Mouse (Mus musculus): ENCODE results near the gene Tmem229b. TPM values are rescaled to one million over a fixed set of nuclear protein-coding genes. Genes with fewer than 3 reads are reported as not detected.

Gene Tmem229b
- polyA plus RNA-seq, 1 experiment from 2014 or later: 3.7 TPM

DNA sequence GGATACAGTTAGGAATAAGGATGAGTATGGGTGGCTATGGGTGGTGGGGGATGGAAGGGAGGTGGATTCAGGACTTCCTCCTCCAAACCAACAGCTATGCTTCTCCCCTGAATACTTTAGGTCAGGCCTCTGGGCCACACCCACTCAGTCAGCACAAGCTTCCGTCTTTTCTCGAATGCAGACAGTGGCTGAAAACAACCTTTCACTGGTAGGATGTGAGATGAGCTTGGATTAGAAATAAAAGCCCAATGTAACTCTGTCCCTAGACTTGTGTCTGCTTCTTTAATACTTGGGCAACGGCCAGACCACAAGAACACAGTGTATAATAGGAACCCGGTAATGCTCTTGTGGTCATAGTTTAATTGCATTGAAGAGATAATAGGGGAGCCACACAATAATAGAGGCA is 10.6 kb upstream of the Tmem229b start:
- Histone ChIP-seq H3K27ac (ENCODE audit: low read length) (no peak overlapping the region; the same call in 1 of the 2 replicates), H3K4me3 (ENCODE audit: low read depth, low read length) (no peak overlapping the region), H3K36me3 (ENCODE audit: control insufficient read depth, insufficient read depth) (no peaks in the 10 kb centered on the region), H3K9ac (ENCODE audit: low read depth, low read length) (no peak overlapping the region), H3K27me3 (ENCODE audit: control insufficient read depth, insufficient read depth, low read depth, low read length) (no peaks in the 10 kb centered on the region), H3K9me3 (replicated peaks; ENCODE audit: control insufficient read depth, low read length) (no peaks in the 10 kb centered on the region; the same call in 1 of the 2 replicates), H3K4me2 (ENCODE audit: low read depth, low read length) (no peak overlapping the region), H3K4me1 (ENCODE audit: control insufficient read depth, low read depth, low read length) (no peaks in the 10 kb centered on the region)
- 14% methylated on average over 4 of the region's 4 CpGs for WGBS (ENCODE audit: insufficient replicate concordance)
- ATAC-seq (ENCODE audit: low read depth): no peak

- no peaks in the 10 kb centered on the region for H3K36me3 ChIP-seq (ENCODE audit: control insufficient read depth, insufficient read depth)
- H3K4me3 ChIP-seq (ENCODE audit: low read depth, low read length): no peak overlapping the region
- no peak overlapping the region for H3K27ac ChIP-seq (ENCODE audit: low read length)
- H3K9ac ChIP-seq (ENCODE audit: low read depth, low read length): no peak overlapping the region
- H3K4me2 ChIP-seq (ENCODE audit: low read depth, low read length): no peak overlapping the region
- no peaks in the 10 kb centered on the region; the same call in 1 of the 2 replicates for H3K9me3 ChIP-seq (replicated peaks; ENCODE audit: control insufficient read depth, low read length)
- no peaks in the 10 kb centered on the region; the same call in 1 of the 2 replicates for H3K27me3 ChIP-seq (ENCODE audit: control insufficient read depth, insufficient read depth, low read depth, low read length)
- no peaks in the 10 kb centered on the region for H3K4me1 ChIP-seq (ENCODE audit: control insufficient read depth, low read depth, low read length)
- 63% methylated on average over 5 of the region's 5 CpGs for WGBS (ENCODE audit: insufficient replicate concordance)
- ATAC-seq (ENCODE audit: low read depth): no peak
These were observed 8.7 kb upstream of the Tmem229b start for GRCm38 (mm10) chr12:79016109-79016508.

DNA sequence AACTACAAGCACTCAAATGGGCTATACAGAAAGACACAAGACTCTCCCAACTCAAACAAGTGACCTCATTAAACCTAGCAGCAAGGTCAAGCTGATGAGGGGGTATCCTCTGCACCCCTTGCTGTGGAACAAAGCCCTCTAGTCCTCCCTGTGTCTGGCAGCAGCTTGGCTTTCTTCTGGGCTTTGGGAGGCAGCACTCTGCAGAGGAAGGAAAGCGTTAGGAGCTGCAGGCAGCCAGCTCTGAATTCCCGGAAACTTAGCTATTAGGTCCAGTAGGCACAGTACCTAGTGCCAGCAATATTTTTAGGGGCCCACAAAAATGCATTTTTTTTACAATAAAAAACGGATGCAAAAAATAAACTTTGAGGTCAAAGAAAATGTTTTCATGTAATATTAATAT is 3.1 kb upstream of the Tmem229b start:
- H3K4me1 ChIP-seq (ENCODE audit: control insufficient read depth, low read depth, low read length): peaks cover 4% of the 10 kb centered on the region; the same call in 1 of the 2 replicates
- WGBS (ENCODE audit: insufficient replicate concordance): 50% methylated on average over 3 of the region's 3 CpGs
- no peak for ATAC-seq (ENCODE audit: low read depth)
- H3K9ac ChIP-seq (ENCODE audit: low read depth, low read length): no peak overlapping the region
- no peak overlapping the region for H3K27ac ChIP-seq (ENCODE audit: low read length)
- H3K4me3 ChIP-seq (ENCODE audit: low read depth, low read length): no peak overlapping the region
- H3K36me3 ChIP-seq (ENCODE audit: control insufficient read depth, insufficient read depth): no peaks in the 10 kb centered on the region
- H3K4me2 ChIP-seq (ENCODE audit: low read depth, low read length): no peak overlapping the region
- H3K9me3 ChIP-seq (replicated peaks; ENCODE audit: control insufficient read depth, low read length): no peaks in the 10 kb centered on the region
- peaks cover 16% of the 10 kb centered on the region for H3K27me3 ChIP-seq (ENCODE audit: control insufficient read depth, insufficient read depth, low read depth, low read length)

DNA sequence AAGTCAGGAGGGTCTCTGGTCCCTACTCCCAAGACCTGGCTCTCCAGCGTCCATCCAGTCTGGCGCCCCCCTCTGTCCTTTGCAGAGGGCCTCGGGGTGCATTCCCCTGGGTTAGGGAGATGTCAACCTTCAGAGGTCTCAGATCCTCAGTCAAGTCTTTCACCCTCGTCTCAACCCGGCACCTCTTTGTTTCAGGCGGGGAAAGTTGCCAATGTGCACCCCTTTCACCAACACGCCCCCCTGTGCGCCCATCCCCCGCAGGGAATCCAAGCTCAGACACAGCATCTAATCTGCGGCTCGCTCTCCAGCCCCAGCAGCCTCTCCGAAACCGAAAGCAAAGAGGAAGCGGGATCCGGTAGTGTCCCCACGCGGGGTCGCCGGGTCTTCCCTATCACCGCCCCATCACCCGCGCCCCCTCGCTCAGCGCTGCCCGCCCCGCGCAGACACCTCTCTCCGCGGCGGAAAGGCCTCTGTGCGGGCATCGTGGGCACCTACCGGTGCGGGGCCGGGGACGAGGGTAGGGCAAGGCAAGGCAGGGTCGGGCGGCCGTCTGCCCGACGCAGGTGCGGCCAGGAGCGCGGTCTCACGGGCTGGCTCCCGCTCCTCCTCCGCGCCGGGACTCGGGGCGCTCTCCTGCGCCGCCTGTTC is 825 bp downstream of the Tmem229b start:
- H3K36me3 ChIP-seq (ENCODE audit: control insufficient read depth, insufficient read depth): no peaks in the 10 kb centered on the region
- ATAC-seq (ENCODE audit: low read depth): 0 out of 2 replicates have a peak, but pooled peaks have one; percentile 19
- peaks cover 21% of the 10 kb centered on the region for H3K27me3 ChIP-seq (ENCODE audit: control insufficient read depth, insufficient read depth, low read depth, low read length)
- H3K9me3 ChIP-seq (replicated peaks; ENCODE audit: control insufficient read depth, low read length): no peaks in the 10 kb centered on the region
- H3K9ac ChIP-seq (ENCODE audit: low read depth, low read length): peak overlapping the region; percentile 72
- H3K4me2 ChIP-seq (ENCODE audit: low read depth, low read length): peak overlapping the region; percentile 76
- H3K27ac ChIP-seq (ENCODE audit: low read length): no peak overlapping the region
- H3K4me3 ChIP-seq (ENCODE audit: low read depth, low read length): peak overlapping the region; percentile 77
- H3K4me1 ChIP-seq (ENCODE audit: control insufficient read depth, low read depth, low read length): peaks cover 9% of the 10 kb centered on the region; the same call in 1 of the 2 replicates
- under 1% methylated on average over 52 of the region's 53 CpGs for WGBS (ENCODE audit: insufficient replicate concordance)

DNA sequence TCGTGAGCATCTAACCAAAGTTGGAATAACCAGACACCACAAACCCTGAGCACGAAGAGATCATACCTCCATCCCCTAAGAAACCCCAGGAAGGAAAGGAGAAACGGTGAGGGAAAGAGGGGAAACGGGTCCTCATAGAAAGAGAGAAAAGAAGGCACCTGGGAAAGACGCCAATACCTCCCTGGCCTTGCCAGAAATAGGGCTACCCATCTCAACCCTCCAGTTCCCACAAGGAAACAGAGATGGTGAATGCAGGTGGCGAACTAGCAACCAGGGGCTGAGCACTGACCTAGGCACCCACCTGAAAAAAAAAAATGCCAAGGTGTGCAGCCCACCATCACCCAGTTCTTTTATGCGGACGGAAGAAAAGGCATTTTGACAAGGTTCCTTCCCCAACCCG is 1.4 kb downstream of the Tmem229b start:
- no peak for ATAC-seq (ENCODE audit: low read depth)
- no peaks in the 10 kb centered on the region for H3K36me3 ChIP-seq (ENCODE audit: control insufficient read depth, insufficient read depth)
- peaks cover 9% of the 10 kb centered on the region; the same call in 1 of the 2 replicates for H3K4me1 ChIP-seq (ENCODE audit: control insufficient read depth, low read depth, low read length)
- WGBS (ENCODE audit: insufficient replicate concordance): 31% methylated on average over 9 of the region's 9 CpGs
- H3K27me3 ChIP-seq (ENCODE audit: control insufficient read depth, insufficient read depth, low read depth, low read length): peaks cover 21% of the 10 kb centered on the region
- H3K9me3 ChIP-seq (replicated peaks; ENCODE audit: control insufficient read depth, low read length): no peaks in the 10 kb centered on the region
- no peak overlapping the region; the same call in 1 of the 2 replicates for H3K9ac ChIP-seq (ENCODE audit: low read depth, low read length)
- H3K4me2 ChIP-seq (ENCODE audit: low read depth, low read length): peak overlapping the region; percentile 76
- H3K27ac ChIP-seq (ENCODE audit: low read length): no peak overlapping the region
- peak overlapping the region; percentile 77 for H3K4me3 ChIP-seq (ENCODE audit: low read depth, low read length)

GRCm38 (mm10) chr12:79005456-79005855 is 2.0 kb downstream of the Tmem229b start:
- Histone ChIP-seq H3K4me2 (ENCODE audit: low read depth, low read length) (no peak overlapping the region), H3K4me1 (ENCODE audit: control insufficient read depth, low read depth, low read length) (peaks cover 9% of the 10 kb centered on the region; the same call in 1 of the 2 replicates), H3K36me3 (ENCODE audit: control insufficient read depth, insufficient read depth) (no peaks in the 10 kb centered on the region), H3K27me3 (ENCODE audit: control insufficient read depth, insufficient read depth, low read depth, low read length) (peaks cover 21% of the 10 kb centered on the region), H3K4me3 (ENCODE audit: low read depth, low read length) (no peak overlapping the region), H3K9me3 (replicated peaks; ENCODE audit: control insufficient read depth, low read length) (no peaks in the 10 kb centered on the region), H3K27ac (ENCODE audit: low read length) (no peak overlapping the region), H3K9ac (ENCODE audit: low read depth, low read length) (no peak overlapping the region)
- ATAC-seq (ENCODE audit: low read depth): no peak
- 68% methylated on average over 5 of the region's 5 CpGs for WGBS (ENCODE audit: insufficient replicate concordance)

GRCm38 (mm10) chr12:79002978-79003377 is 4.4 kb downstream of the Tmem229b start:
- 60% methylated on average over 3 of the region's 3 CpGs for WGBS (ENCODE audit: insufficient replicate concordance)
- H3K27ac ChIP-seq (ENCODE audit: low read length): no peak overlapping the region
- no peak overlapping the region for H3K4me3 ChIP-seq (ENCODE audit: low read depth, low read length)
- peaks cover 21% of the 10 kb centered on the region for H3K27me3 ChIP-seq (ENCODE audit: control insufficient read depth, insufficient read depth, low read depth, low read length)
- no peaks in the 10 kb centered on the region for H3K9me3 ChIP-seq (replicated peaks; ENCODE audit: control insufficient read depth, low read length)
- H3K4me2 ChIP-seq (ENCODE audit: low read depth, low read length): no peak overlapping the region
- H3K9ac ChIP-seq (ENCODE audit: low read depth, low read length): no peak overlapping the region
- ATAC-seq (ENCODE audit: low read depth): no peak
- no peaks in the 10 kb centered on the region for H3K36me3 ChIP-seq (ENCODE audit: control insufficient read depth, insufficient read depth)
- peaks cover 9% of the 10 kb centered on the region; the same call in 1 of the 2 replicates for H3K4me1 ChIP-seq (ENCODE audit: control insufficient read depth, low read depth, low read length)

- H3K27me3 ChIP-seq (ENCODE audit: control insufficient read depth, insufficient read depth, low read depth, low read length): peaks cover 20% of the 10 kb centered on the region
- no peak overlapping the region for H3K27ac ChIP-seq (ENCODE audit: low read length)
- no peak overlapping the region for H3K9ac ChIP-seq (ENCODE audit: low read depth, low read length)
- H3K4me2 ChIP-seq (ENCODE audit: low read depth, low read length): no peak overlapping the region
- no peaks in the 10 kb centered on the region for H3K36me3 ChIP-seq (ENCODE audit: control insufficient read depth, insufficient read depth)
- peak; percentile 51 for ATAC-seq (ENCODE audit: low read depth)
- H3K4me3 ChIP-seq (ENCODE audit: low read depth, low read length): no peak overlapping the region
- WGBS (ENCODE audit: insufficient replicate concordance): 16% methylated on average over 5 of the region's 5 CpGs
- H3K4me1 ChIP-seq (ENCODE audit: control insufficient read depth, low read depth, low read length): peaks cover 9% of the 10 kb centered on the region; the same call in 1 of the 2 replicates
- no peaks in the 10 kb centered on the region for H3K9me3 ChIP-seq (replicated peaks; ENCODE audit: control insufficient read depth, low read length)
These were observed 5.0 kb downstream of the Tmem229b start for GRCm38 (mm10) chr12:79002406-79002805.

DNA sequence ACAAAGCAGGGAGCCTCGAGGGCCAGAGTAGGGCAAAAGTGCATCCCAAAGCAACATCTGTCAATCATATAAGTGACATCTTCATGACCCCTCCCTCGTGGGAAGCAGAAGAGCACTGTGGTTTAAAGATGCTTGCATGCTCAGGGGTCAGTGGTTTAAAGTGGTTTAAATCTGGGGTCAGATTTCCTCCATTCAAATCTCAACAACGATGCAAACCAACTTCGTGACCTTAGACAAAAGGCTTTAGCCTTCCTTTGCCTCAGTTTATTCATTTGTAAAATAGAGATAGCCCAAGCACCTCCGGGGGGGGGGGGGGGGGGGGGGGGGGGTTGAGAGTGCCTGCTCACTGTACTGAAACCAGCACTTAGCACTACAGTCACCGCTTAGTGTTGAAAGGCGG is 10.7 kb downstream of the Tmem229b start:
- H3K9ac ChIP-seq (ENCODE audit: low read depth, low read length): no peak overlapping the region
- H3K4me2 ChIP-seq (ENCODE audit: low read depth, low read length): no peak overlapping the region
- WGBS (ENCODE audit: insufficient replicate concordance): 46% methylated on average over 6 of the region's 7 CpGs
- no peak for ATAC-seq (ENCODE audit: low read depth)
- no peaks in the 10 kb centered on the region for H3K4me1 ChIP-seq (ENCODE audit: control insufficient read depth, low read depth, low read length)
- H3K27me3 ChIP-seq (ENCODE audit: control insufficient read depth, insufficient read depth, low read depth, low read length): no peaks in the 10 kb centered on the region
- H3K36me3 ChIP-seq (ENCODE audit: control insufficient read depth, insufficient read depth): no peaks in the 10 kb centered on the region
- H3K4me3 ChIP-seq (ENCODE audit: low read depth, low read length): no peak overlapping the region
- no peaks in the 10 kb centered on the region for H3K9me3 ChIP-seq (replicated peaks; ENCODE audit: control insufficient read depth, low read length)
- H3K27ac ChIP-seq (ENCODE audit: low read length): no peak overlapping the region
